Mouse (Mus musculus): ENCODE results near the gene Traf7.

DNA sequence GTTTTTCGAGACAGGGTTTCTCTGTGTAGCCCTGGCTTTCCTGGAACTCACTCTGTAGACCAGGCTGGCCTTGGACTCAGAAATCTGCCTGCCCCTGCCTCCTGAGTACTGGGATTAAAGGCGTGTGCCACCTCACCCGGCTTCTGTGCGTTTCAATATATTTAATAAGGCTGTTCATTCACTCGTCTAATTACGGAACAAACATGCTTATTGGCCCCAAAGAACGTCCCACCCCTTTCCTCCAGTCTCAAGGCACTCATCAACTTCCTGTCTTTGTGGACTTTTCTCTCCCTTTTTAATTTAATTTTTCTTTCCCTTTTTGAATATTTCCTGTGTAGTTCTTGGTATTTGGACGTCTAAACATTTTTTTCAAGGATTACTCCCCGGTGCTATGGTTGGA lies 20.7 kb upstream of the Traf7 start:
- TF ChIP-seq CHD2 (IDR thresholded peaks at IDR 0.05; ENCODE audit: low read depth, low read length) (no peak), HCFC1 (IDR thresholded peaks at IDR 0.05; ENCODE audit: borderline replicate concordance, insufficient read depth, low read length) (no peak), ZC3H11A (IDR thresholded peaks at IDR 0.05; ENCODE audit: borderline replicate concordance, low read depth, low read length) (no peak), MAFK (IDR thresholded peaks at IDR 0.05; ENCODE audit: insufficient read depth, low read depth, low read length) (no peak)
